Mouse (Mus musculus) cerebellum, adult 8-10 months (tissue): ENCODE measurements around the gene Ccdc110.

Experiments
- DNase-seq: peaks from one replicate; pipeline ENCODE4 v3.0.0; 2022

Gene Ccdc110

DNA sequence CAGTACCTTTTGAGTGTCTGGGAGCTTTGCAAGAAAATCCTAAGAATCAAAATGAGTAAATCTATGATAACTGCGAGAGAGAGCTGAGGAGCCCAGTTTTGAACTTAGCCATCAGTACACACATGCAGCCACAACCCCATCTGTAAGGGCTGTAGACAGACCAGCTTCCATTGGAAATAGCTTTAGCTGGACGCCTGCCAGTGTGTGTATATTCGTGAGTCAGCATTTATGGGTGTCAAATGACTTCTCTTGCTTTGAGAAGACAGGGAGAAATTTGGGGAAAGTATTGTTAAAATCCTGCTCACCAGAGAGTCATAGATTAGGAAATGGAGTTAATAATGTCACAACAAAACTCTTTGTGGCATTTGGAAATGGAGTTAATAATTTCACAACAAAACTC, 52.2 kb downstream of the Ccdc110 start:
- no peak for DNase-seq

DNA sequence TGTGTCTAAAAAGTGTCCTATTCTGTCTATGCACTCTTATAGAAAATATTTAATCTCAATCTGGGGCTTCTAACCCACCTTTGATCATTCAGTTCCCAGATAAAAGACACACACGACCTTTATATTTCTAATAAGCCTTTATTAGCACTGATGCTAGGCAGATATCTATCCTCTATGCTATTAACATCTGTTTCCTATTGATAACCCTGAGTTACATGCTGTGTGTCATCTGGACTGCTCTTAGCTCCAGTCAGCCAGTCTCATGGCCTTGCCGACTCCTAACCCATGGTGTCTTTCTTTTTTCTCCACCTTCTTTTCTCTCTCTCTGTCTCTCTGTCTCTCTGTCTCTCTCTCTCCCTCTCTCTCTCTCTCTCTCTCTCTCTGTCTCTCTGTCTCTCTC, 53.8 kb downstream of the Ccdc110 start:
- no peak for DNase-seq

DNA sequence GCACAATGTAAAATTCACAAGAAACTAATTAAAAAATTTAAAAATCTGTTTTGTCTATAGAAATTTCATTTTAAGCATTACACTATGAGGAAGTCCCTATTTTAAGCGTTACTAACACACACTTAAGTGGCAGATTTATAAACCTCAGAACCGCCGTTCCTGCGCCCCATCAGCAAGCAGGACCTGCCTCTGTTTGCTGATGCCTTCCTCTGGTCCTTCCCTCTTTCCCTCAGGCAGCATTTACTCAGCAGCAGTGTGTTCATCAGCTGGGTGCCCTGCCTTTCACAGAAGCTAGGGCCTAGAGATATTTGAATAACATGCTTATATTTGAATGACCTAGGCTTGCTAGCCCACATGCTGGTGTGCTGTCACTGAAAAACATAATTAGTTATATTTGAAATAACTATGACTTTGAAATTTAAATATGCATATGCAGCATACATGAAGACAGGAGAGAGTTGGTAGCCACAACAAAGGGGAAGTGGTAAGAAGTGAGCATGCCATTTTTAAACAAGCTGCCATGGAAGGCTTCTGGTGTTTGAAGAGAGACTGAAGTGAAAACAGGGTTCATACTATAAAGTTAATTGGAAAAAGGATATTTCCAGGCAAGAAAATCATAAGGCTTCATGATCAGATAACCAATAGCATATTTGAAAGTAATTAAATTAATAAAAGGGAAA, 56.4 kb downstream of the Ccdc110 start:
- DNase-seq: no peak
